Mouse (Mus musculus) embryonic fibroblast, embryonic 13.5 days (primary cell): ENCODE measurements around the gene Agt. TPM values are rescaled to one million over a fixed set of nuclear protein-coding genes. Genes with fewer than 3 reads are reported as not detected.

Experiments
- H3K27ac ChIP-seq: 2 replicates; pipeline ENCODE4 v1.5.1; 2012; ENCODE audit warnings: low read length, control low read depth, inconsistent platforms; ENCODE audit not compliant: insufficient read depth
- H3K4me1 ChIP-seq: 2 replicates; pipeline ENCODE4 v1.6.1; 2011; ENCODE audit warnings: low read length; ENCODE audit not compliant: control insufficient read depth, insufficient read depth
- H3K4me3 ChIP-seq: 2 replicates; pipeline ENCODE4 v1.5.1; 2011; ENCODE audit warnings: mild to moderate bottlenecking, control low read depth, low read length; ENCODE audit not compliant: insufficient read depth
- CTCF ChIP-seq: IDR thresholded peaks from 2 replicates; pipeline ENCODE4 v1.5.1; 2011; ENCODE audit warnings: mild to moderate bottlenecking, control low read depth, low read length, moderate library complexity, borderline replicate concordance; ENCODE audit not compliant: insufficient read depth
- POLR2A ChIP-seq: IDR thresholded peaks from 2 replicates; pipeline ENCODE4 v1.6.1; 2011; ENCODE audit warnings: low read depth, mild to moderate bottlenecking, control low read depth, low read length, moderate library complexity
- polyA plus RNA-seq: library from polyadenylated mRNA; stranded (reverse); fragments of >200 nt; gene quantifications from 2 replicates; pipeline ENCODE4 v1.2.4, GENCODE M21; 2011; ENCODE audit warnings: low read depth; ENCODE audit not compliant: missing spikeins, insufficient read length

The Agt gene
- polyA plus RNA-seq, 1 experiment: not detected

DNA sequence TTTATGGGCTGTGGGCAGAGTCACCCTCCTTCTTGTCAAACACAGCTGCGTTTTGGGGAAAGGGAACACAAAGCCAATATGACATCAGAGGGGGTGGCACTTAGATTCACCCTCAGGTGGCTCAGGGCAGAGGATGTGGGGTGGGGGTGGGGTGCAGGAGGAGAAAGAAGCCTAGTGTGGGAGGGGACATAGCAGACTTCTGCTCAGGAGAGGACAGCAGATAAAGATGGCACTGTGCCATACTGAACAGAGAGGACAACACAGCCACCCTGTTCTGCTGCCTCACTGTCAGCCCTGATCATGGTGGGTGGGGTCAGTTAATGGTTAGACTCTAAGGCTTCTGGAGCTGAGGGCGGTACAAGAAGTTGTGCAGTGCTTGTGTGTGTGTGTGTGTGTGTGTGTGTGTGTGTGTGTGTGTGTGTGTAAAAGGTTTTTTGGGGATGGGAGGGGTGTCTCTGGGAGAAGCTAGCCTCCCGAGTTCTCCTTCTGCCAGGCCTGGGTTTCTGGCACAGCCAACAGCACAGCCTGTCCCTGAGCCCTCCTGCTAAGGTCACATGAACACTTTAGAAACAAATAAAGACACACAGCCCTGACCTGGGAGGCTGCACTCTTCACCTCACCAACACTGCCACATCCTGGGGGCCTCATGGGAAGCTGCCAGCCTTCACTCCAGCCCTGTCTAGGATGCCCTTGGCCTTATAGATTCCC lies 16.4 kb upstream of the Agt start:
- Histone ChIP-seq H3K4me3 (no peak overlapping the region), H3K27ac (no peak overlapping the region), H3K4me1 (no peaks in the 10 kb centered on the region)
- TF ChIP-seq CTCF (no peak), POLR2A (no peak)

DNA sequence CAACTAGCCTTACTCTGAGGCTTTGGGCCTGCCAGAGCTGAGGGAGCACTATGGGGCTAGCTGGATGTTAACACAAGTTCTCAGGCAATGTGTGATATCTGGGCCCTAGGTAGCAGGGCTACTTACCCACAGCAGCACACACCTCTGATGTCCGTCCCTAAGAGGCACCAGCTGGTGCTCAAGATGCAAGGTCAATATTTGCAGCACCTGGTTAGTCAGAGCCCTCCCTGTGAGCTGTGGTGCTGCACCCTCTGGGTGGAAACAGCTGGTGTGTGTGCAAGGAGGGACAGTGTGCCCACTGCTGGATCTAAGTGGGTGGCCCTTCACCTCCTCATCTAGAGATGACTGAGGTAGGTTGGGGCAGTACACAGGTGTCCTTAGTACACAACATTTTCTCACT lies 7.2 kb upstream of the Agt start:
- H3K4me1 ChIP-seq: no peaks in the 10 kb centered on the region
- no peak overlapping the region for H3K27ac ChIP-seq
- H3K4me3 ChIP-seq: no peak overlapping the region
- no peak for TF ChIP-seq CTCF

DNA sequence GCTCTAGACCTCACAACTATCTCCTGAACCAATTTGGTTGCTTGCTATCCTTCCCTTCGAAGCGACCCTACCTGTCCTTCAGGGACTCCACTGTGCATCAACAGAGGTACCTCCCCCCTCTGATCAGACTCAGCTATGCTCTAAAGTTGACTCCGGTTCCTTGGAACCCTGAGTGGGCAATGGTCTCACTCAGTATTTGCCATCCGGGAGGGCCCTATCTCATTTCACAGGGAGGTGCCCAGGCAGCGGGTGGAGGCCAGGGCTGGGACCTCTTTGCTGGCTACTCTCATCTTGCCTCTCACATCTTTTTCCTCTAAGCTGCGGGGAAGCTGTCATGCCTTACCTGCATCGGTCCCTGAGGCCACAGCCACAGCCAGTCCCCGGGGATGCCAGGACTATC lies 6.3 kb upstream of the Agt start, which contains the start of gene Capn9:
Gene Capn9, plus strand, starts transcription at position 301 of the 400 bp plus-strand sequence.
- no peaks in the 10 kb centered on the region for H3K4me1 ChIP-seq
- no peak within 1 kb of the TSS for H3K4me3 ChIP-seq
- H3K27ac ChIP-seq: no peak within 1 kb of the TSS
- TF ChIP-seq CTCF (no peak), POLR2A (no peak)

DNA sequence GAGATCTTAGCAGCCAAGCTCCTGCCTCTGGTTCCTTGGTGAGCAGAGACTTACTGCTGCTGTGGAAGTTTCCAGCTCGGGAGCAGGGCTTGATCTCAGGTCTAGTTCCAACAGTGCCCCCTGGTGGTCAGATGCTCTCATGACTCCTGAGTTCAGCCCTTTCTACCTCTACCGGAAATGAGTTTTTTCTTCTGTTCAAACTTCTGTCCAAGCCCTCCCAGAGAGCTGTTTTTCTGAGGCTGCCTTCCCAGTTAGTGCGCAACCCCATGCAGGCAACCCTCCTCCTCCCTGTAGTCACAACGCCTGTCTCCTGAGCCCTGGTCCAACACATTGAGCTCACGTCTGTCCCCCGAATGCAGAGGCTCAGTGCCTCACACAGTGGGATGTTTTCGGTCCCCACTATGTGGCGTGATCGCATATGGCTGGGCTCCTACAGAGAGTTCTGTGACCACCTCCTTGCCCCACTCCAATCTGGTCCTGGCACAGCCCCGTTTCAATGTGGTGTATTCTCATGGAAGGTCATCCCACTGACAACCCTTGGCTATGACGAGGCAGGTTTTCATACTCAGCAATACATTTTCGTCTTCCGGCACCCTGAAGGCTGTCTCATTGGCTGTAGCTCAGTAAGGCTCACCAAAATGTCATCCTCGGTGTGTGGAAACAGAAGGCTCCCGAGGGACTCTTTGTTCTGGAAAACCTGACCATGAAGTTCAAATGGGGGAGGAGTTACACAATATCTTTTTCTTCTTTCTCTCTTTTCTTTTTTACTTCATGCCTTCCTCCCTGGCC lies 4.2 kb upstream of the Agt start:
- Histone ChIP-seq H3K4me1 (no peaks in the 10 kb centered on the region), H3K4me3 (no peak overlapping the region), H3K27ac (no peak overlapping the region)
- TF ChIP-seq POLR2A: no peak
- TF ChIP-seq CTCF: peak; percentile 59; the same call in 1 of the 2 replicates

DNA sequence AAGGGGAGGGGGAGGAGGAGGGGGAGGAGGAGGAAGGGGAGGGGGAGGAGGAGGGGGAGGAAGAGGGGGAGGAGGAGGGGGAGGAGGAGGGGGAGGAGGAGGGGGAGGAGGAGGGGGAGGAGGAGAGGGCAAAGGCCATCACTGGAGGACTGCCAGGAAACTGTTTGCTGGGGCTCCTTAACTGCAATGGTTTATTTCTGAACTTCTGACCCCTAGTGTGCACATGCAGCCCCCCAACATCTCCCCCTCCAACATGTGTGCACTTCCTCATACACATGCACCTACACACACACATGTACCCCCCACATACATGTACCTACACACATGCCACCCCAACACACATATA lies 2.9 kb upstream of the Agt start:
- Histone ChIP-seq H3K27ac (no peak overlapping the region), H3K4me1 (no peaks in the 10 kb centered on the region), H3K4me3 (no peak overlapping the region)
- TF ChIP-seq CTCF (no peak), POLR2A (no peak)

DNA sequence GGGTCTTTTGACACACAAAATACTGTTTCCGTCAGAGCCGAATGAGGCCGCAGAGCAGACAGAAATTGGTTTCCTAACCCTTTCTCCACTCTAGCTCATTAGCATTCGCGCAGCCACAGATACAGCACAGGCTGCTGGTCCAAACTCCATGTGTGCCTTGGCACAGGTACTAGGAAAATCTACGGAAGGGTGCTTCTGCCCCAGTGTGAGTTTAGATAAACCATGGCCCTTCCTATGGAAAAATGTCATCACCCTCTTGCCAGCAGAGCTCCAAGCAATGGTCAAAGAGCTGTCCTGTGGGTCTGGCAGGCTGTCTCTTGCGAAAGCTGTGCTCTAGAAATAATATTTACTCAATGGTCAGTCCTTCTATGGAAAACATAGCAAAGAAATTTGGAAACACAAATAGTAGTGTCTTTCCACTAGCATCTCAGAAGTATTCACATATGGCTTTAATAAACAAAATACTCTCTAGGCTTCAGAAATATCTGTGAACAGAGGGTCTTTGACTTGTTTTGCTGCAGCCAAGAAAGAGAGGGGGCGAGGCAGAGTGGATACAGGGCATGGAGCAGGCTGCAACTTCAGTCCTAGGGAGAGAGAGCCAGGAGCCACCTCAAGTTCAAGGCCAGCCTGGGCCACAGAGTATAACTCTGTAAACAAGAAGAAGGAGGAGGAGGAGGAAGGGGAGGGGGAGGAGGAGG lies 2.4 kb upstream of the Agt start:
- no peak overlapping the region for H3K27ac ChIP-seq
- H3K4me3 ChIP-seq: no peak overlapping the region
- no peak for TF ChIP-seq POLR2A
- no peak for TF ChIP-seq CTCF
- no peaks in the 10 kb centered on the region for H3K4me1 ChIP-seq

DNA sequence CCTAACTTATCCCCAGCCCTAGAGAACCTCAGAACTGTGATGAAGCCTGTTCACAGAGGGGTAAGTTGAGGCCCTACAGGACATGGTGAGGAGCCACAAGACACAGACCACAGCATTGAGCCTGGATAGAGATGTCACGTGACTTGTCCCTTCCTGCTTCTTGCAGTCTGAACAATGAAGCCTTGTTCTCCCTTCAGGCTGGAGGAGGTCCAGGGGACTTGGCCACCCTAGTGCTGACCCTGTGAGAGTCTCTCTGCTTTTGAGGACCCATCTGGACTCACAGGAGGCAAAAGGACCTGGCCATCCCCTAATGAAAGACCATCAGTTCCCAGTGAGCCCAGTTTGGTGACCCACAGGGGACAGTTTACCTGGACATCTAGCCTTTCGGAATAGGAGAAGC lies 406 bp downstream of the Agt start:
- TF ChIP-seq CTCF (no peak), POLR2A (no peak)
- H3K27ac ChIP-seq: no peak overlapping the region
- no peaks in the 10 kb centered on the region for H3K4me1 ChIP-seq
- H3K4me3 ChIP-seq: no peak overlapping the region

DNA sequence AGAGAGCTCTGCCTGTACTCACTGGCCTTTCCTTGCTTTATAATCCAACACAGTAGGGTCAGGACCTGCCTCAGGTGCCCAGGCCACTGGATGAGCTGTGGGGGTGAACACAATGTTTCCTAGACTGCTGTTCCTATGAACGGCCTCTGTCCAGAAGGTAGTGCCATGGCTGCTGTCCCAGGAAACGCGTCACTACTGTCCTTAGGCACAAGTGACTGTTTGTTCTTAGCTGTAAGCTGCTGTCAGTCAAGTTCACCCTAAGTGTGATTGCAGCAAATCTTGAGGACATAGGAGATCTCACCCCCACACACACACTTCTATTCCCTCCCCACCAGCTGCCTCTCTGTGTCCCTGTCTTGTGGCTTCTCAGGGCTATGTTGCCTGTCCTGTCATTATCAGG lies 1.9 kb downstream of the Agt start:
- TF ChIP-seq POLR2A (no peak), CTCF (no peak)
- no peak overlapping the region for H3K27ac ChIP-seq
- H3K4me1 ChIP-seq: no peaks in the 10 kb centered on the region
- no peak overlapping the region for H3K4me3 ChIP-seq

DNA sequence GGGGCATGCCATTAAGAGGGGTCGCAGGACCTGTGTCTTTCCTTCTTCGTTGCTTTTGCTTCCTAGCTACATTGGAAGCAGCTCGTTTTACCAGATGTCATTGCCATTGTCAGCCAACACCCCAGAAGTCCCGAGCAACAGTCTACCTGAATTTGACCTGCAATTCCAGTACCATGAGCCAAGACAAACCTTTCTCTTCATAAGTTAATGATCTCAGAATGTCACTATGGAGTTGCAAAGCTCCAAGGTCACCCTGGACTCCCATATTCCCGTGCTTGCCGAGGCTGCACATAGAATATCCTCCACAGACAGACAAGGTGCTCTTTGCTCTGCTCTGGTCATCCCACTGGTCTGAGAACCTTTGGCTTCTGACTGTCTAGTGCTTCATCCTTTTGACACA lies 2.4 kb downstream of the Agt start:
- Histone ChIP-seq H3K4me3 (no peak overlapping the region), H3K4me1 (no peaks in the 10 kb centered on the region), H3K27ac (no peak overlapping the region)
- no peak for TF ChIP-seq POLR2A
- TF ChIP-seq CTCF: no peak

DNA sequence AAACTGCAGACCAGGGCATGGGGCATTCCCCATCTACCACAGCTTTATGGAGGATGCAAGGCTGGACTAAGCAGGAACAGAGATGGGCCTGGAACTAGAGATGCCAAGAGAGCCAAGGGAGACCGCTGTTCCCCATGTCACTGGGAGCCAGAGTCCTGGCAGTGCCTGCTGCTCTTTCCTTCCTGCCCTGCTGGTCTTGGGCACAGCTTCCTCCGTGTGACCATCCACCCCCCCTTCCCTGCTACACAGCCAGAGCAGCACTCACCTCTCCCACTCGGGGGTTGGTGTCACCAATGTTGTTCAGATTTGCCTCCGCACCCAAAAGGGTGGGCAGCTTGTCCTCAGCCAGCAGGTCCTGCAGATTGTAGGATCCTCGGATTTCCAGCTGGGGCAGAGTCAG lies 12.0 kb downstream of the Agt start:
- no peak overlapping the region for H3K4me3 ChIP-seq
- no peaks in the 10 kb centered on the region for H3K4me1 ChIP-seq
- no peak overlapping the region for H3K27ac ChIP-seq
- no peak for TF ChIP-seq POLR2A
- TF ChIP-seq CTCF: no peak
